Mouse (Mus musculus): ENCODE measurements around the gene Otud1. TPM values are rescaled to one million over a fixed set of nuclear protein-coding genes. Genes with fewer than 3 reads are reported as not detected.

The Otud1 gene
- total RNA-seq, 2 experiments from 2014 or later: 27.4 to 27.8 TPM

- TF ChIP-seq CTCF (IDR thresholded peaks at IDR 0.05): no peak
- no peak overlapping the region for H3K4me3 ChIP-seq
- no peak for DNase-seq (ENCODE audit: extremely low spot score in 1 of 2, low spot score in 2 of 2)
- H3K27ac ChIP-seq: no peak overlapping the region
- intact Hi-C loops (cut with DNase I): no loop called here
These were observed 28.1 kb downstream of the Otud1 start for GRCm38 (mm10) chr2:19685489-19686147.

DNA sequence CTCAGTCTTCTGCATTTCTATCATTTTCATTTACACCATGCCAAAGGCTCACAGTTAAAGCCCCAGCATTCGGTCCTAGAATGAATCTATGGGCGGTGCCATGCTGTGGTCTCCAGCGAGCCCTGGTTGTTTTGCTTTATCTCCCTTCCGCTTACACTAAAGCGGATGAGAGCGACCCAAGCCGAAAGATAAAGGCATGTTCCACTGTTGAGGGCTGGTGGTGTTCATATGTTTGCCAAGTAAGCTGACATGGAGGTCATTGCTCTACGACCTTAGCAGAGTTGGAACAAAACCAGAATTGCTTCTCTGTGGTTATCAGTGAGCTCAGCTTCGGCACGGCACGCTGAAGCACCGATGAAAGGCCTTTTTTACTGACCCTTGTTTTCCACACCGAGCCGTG is 32.5 kb downstream of the Otud1 start:
- no peak overlapping the region for H3K27ac ChIP-seq
- TF ChIP-seq CTCF (IDR thresholded peaks at IDR 0.05): no peak
- H3K4me3 ChIP-seq: no peak overlapping the region
- intact Hi-C loops (cut with DNase I): no loop called here
- no peak for DNase-seq (ENCODE audit: extremely low spot score in 1 of 2, low spot score in 2 of 2)

GRCm38 (mm10) chr2:19699573-19700295 is 42.2 kb downstream of the Otud1 start:
- Histone ChIP-seq H3K27ac (no peak overlapping the region), H3K4me3 (no peak overlapping the region)
- intact Hi-C loops (cut with DNase I): no loop called here
- no peak for DNase-seq (ENCODE audit: extremely low spot score in 1 of 2, low spot score in 2 of 2)
- TF ChIP-seq CTCF (IDR thresholded peaks at IDR 0.05): no peak

GRCm38 (mm10) chr2:19701386-19701785 is 43.8 kb downstream of the Otud1 start:
- no peak for DNase-seq (ENCODE audit: extremely low spot score in 1 of 2, low spot score in 2 of 2)
- H3K4me3 ChIP-seq: no peak overlapping the region
- no peak for TF ChIP-seq CTCF (IDR thresholded peaks at IDR 0.05)
- intact Hi-C loops (cut with DNase I): no loop called here
- H3K27ac ChIP-seq: no peak overlapping the region

GRCm38 (mm10) chr2:19703020-19703613 is 45.6 kb downstream of the Otud1 start:
- no peak overlapping the region for H3K27ac ChIP-seq
- DNase-seq (ENCODE audit: extremely low spot score in 1 of 2, low spot score in 2 of 2): no peak
- intact Hi-C loops (cut with DNase I): no loop called here
- no peak overlapping the region for H3K4me3 ChIP-seq
- TF ChIP-seq CTCF (IDR thresholded peaks at IDR 0.05): no peak

GRCm38 (mm10) chr2:19703670-19704069 is 46.1 kb downstream of the Otud1 start:
- no peak for TF ChIP-seq CTCF (IDR thresholded peaks at IDR 0.05)
- peak in 1 of 2 experiments; percentile 10 for DNase-seq (ENCODE audit: extremely low spot score in 1 of 2, low spot score in 2 of 2)
- Histone ChIP-seq H3K27ac (no peak overlapping the region), H3K4me3 (no peak overlapping the region)
- intact Hi-C loops (cut with DNase I): no loop called here

DNA sequence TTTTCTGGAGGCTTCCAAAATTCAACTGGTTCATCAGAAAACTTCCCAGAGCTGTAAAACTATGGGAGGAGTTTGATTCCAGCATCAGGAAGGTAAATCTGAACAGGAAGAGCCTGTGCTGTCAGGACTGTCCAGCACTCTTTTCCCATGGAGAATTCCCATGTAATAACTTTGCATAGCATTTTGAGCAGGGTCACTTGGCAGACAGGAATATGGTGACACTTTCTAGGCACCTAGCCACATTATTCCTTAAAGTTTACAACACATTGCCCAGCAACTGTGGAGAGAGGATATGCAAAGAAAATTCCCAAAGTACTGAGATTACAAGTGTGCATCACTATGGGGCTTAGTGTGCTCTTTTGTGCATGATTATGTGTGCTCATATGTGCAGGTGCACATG is 46.7 kb downstream of the Otud1 start:
- H3K4me3 ChIP-seq: no peak overlapping the region
- no peak overlapping the region for H3K27ac ChIP-seq
- intact Hi-C loops (cut with DNase I): no loop called here
- no peak for DNase-seq (ENCODE audit: extremely low spot score in 1 of 2, low spot score in 2 of 2)
- no peak for TF ChIP-seq CTCF (IDR thresholded peaks at IDR 0.05)

GRCm38 (mm10) chr2:19706886-19707285 is 49.3 kb downstream of the Otud1 start:
- no peak for TF ChIP-seq CTCF (IDR thresholded peaks at IDR 0.05)
- Histone ChIP-seq H3K4me3 (no peak overlapping the region), H3K27ac (no peak overlapping the region)
- DNase-seq (ENCODE audit: extremely low spot score in 1 of 2, low spot score in 2 of 2): no peak
- intact Hi-C loops (cut with DNase I): no loop called here

Other genes starting within 250 kb of the Otud1 start
- not detected for gene Ptf1a, start 212.1 kb upstream of the Otud1 start, total RNA-seq (2021)
- gene 4921504E06Rik, start 103.8 kb upstream of the Otud1 start, total RNA-seq (2021): not detected

Measured in left cerebral cortex, adult 2 months (tissue).